Mouse (Mus musculus): Measurements from ENCODE around the gene Papss2. TPM values are rescaled to one million over a fixed set of nuclear protein-coding genes. Genes with fewer than 3 reads are reported as not detected.

The Papss2 gene
- total RNA-seq (2014; rRNA removed) (211 and 223 TPM in 2 replicates), polyA plus RNA-seq (2012; rRNA removed) (75.1 and 86.7 TPM in 2 replicates)

DNA sequence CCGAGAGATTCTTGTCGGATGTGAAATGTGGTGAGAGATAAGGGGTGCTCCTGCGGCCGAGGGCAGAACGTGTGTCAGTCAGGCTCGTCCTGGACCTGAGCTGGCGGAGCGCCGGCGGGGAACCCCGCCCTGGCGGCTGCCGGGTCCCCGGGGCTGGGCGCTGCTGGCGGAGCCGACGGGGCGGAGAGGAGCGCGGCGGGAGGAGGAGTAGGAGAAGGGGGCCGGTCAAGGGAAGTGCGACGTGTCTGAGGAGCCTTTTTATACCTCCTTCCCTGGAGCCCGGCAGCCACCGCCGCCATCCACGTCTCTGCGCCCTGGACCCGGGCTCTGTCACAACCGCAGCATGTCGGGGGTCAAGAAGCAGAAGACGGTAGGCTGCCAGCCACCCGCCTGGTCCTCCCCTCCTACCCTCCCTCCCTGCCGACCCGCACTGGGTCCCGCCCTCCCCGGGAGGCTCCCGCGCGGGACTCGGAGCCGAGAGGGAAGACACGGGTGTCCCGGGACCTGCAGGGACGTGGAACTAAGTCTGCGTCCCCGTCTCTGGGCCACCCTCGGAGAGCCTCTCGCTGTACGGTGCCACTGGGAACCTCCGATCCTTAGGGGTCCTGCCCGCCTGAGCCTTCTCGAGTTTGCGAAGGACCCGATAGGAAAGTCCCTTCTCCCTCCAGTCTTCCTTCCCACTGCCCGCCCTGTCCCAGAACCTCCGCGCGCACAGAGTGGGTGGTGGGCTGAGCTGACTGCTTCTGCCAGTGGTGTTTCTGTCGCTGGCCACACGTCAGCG lies at the start of gene Papss2:
Gene Papss2, plus strand, starts transcription at position 285 of the 781 bp plus-strand sequence.
- H3K4me1 ChIP-seq (ENCODE audit: control insufficient read depth, insufficient read depth, low read length): peaks cover 7% of the 10 kb centered on the region; the same call in 1 of the 2 replicates
- H3K27ac ChIP-seq (replicated peaks; ENCODE audit: insufficient read depth, low read depth, low read length): peak within 1 kb of the TSS; percentile 74
- H3K4me3 ChIP-seq (ENCODE audit: insufficient read depth, low read depth, low read length): peak within 1 kb of the TSS; percentile 96
- DNase-seq (ENCODE audit: extremely low read depth, low read depth, low spot score): peak; percentile 50
- WGBS: 1% methylated on average over 63 of the region's 64 CpGs
- H3K79me2 ChIP-seq (ENCODE audit: control insufficient read depth, insufficient read depth, low read length): peaks cover 5% of the 10 kb centered on the region; the same call in 1 of the 2 replicates
- H3K27me3 ChIP-seq (ENCODE audit: control insufficient read depth, insufficient read depth, low read length): no peaks in the 10 kb centered on the region
- peak within 1 kb of the TSS; percentile 95 for H3K9ac ChIP-seq (ENCODE audit: low read depth, low read length)
- TF ChIP-seq POLR2A (IDR thresholded peaks at IDR 0.05; ENCODE audit: extremely low read depth, insufficient read depth, low read length): 0 out of 2 replicates have a peak, but pooled peaks have one; percentile 37
- no peak for TF ChIP-seq CTCF (IDR thresholded peaks at IDR 0.05; ENCODE audit: low read depth, low read length)
- H3K36me3 ChIP-seq (ENCODE audit: control insufficient read depth, insufficient read depth, low read length): no peaks in the 10 kb centered on the region

- 23% methylated on average over 3 of the region's 3 CpGs for WGBS
- Histone ChIP-seq H3K79me2 (ENCODE audit: control insufficient read depth, insufficient read depth, low read length) (no peaks in the 10 kb centered on the region), H3K4me3 (ENCODE audit: insufficient read depth, low read depth, low read length) (no peak overlapping the region), H3K36me3 (ENCODE audit: control insufficient read depth, insufficient read depth, low read length) (no peaks in the 10 kb centered on the region), H3K27ac (replicated peaks; ENCODE audit: insufficient read depth, low read depth, low read length) (no peak overlapping the region; the same call in 1 of the 2 replicates), H3K4me1 (ENCODE audit: control insufficient read depth, insufficient read depth, low read length) (peaks cover 15% of the 10 kb centered on the region), H3K27me3 (ENCODE audit: control insufficient read depth, insufficient read depth, low read length) (no peaks in the 10 kb centered on the region), H3K9ac (ENCODE audit: low read depth, low read length) (peak overlapping the region; percentile 31)
- TF ChIP-seq CTCF (IDR thresholded peaks at IDR 0.05; ENCODE audit: low read depth, low read length) (no peak), POLR2A (IDR thresholded peaks at IDR 0.05; ENCODE audit: extremely low read depth, insufficient read depth, low read length) (no peak)
- DNase-seq (ENCODE audit: extremely low read depth, low read depth, low spot score): peak; percentile 82
Measured at GRCm38 (mm10) chr19:32547396-32547795, 48.2 kb upstream of the Papss2 start.

- WGBS: 89% methylated on average over 15 of the region's 15 CpGs
- H3K4me1 ChIP-seq (ENCODE audit: control insufficient read depth, insufficient read depth, low read length): peaks cover 12% of the 10 kb centered on the region
- no peaks in the 10 kb centered on the region for H3K36me3 ChIP-seq (ENCODE audit: control insufficient read depth, insufficient read depth, low read length)
- DNase-seq (ENCODE audit: extremely low read depth, low read depth, low spot score): no peak
- H3K79me2 ChIP-seq (ENCODE audit: control insufficient read depth, insufficient read depth, low read length): no peaks in the 10 kb centered on the region
- no peak overlapping the region for H3K9ac ChIP-seq (ENCODE audit: low read depth, low read length)
- no peak overlapping the region for H3K27ac ChIP-seq (replicated peaks; ENCODE audit: insufficient read depth, low read depth, low read length)
- TF ChIP-seq CTCF (IDR thresholded peaks at IDR 0.05; ENCODE audit: low read depth, low read length) (no peak), POLR2A (IDR thresholded peaks at IDR 0.05; ENCODE audit: extremely low read depth, insufficient read depth, low read length) (no peak)
- H3K27me3 ChIP-seq (ENCODE audit: control insufficient read depth, insufficient read depth, low read length): no peaks in the 10 kb centered on the region
- no peak overlapping the region for H3K4me3 ChIP-seq (ENCODE audit: insufficient read depth, low read depth, low read length)
Measured at GRCm38 (mm10) chr19:32548202-32548601, 47.4 kb upstream of the Papss2 start.

- peak; percentile 99 for DNase-seq (ENCODE audit: extremely low read depth, low read depth, low spot score)
- Histone ChIP-seq H3K36me3 (ENCODE audit: control insufficient read depth, insufficient read depth, low read length) (no peaks in the 10 kb centered on the region), H3K27me3 (ENCODE audit: control insufficient read depth, insufficient read depth, low read length) (no peaks in the 10 kb centered on the region), H3K27ac (replicated peaks; ENCODE audit: insufficient read depth, low read depth, low read length) (peak overlapping the region; percentile 81), H3K9ac (ENCODE audit: low read depth, low read length) (no peak overlapping the region), H3K79me2 (ENCODE audit: control insufficient read depth, insufficient read depth, low read length) (no peaks in the 10 kb centered on the region), H3K4me1 (ENCODE audit: control insufficient read depth, insufficient read depth, low read length) (peaks cover 12% of the 10 kb centered on the region), H3K4me3 (ENCODE audit: insufficient read depth, low read depth, low read length) (no peak overlapping the region)
- TF ChIP-seq POLR2A (IDR thresholded peaks at IDR 0.05; ENCODE audit: extremely low read depth, insufficient read depth, low read length): no peak
- TF ChIP-seq CTCF (IDR thresholded peaks at IDR 0.05; ENCODE audit: low read depth, low read length): no peak
- WGBS: 17% methylated on average over 5 of the region's 5 CpGs
Measured at GRCm38 (mm10) chr19:32550446-32550845, 45.1 kb upstream of the Papss2 start.

DNA sequence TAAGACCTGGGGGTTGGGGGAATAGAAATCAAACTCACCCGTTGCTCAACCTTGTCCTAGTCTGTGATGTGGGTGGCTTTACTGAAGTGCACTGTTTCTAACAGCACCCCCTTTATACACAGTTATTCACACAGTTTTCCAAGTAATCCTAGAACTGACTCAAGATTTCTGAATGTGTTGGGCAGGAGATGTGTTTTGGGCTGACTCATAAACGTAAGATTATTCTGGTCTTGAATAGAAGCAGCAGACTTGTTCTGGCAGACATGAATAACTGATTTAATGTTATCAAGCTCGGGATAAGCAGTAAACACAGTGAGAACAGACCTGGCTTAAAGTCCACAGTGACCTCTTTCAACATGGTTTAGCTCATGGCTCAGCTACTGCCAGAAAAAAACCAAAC lies 44.1 kb upstream of the Papss2 start:
- Histone ChIP-seq H3K9ac (ENCODE audit: low read depth, low read length) (no peak overlapping the region), H3K36me3 (ENCODE audit: control insufficient read depth, insufficient read depth, low read length) (no peaks in the 10 kb centered on the region), H3K4me3 (ENCODE audit: insufficient read depth, low read depth, low read length) (no peak overlapping the region), H3K27ac (replicated peaks; ENCODE audit: insufficient read depth, low read depth, low read length) (peak overlapping the region; percentile 63), H3K27me3 (ENCODE audit: control insufficient read depth, insufficient read depth, low read length) (no peaks in the 10 kb centered on the region), H3K79me2 (ENCODE audit: control insufficient read depth, insufficient read depth, low read length) (no peaks in the 10 kb centered on the region), H3K4me1 (ENCODE audit: control insufficient read depth, insufficient read depth, low read length) (peaks cover 12% of the 10 kb centered on the region)
- 10% methylated on average over 3 of the region's 3 CpGs for WGBS
- DNase-seq (ENCODE audit: extremely low read depth, low read depth, low spot score): peak; percentile 98
- TF ChIP-seq POLR2A (IDR thresholded peaks at IDR 0.05; ENCODE audit: extremely low read depth, insufficient read depth, low read length): no peak
- no peak for TF ChIP-seq CTCF (IDR thresholded peaks at IDR 0.05; ENCODE audit: low read depth, low read length)

- Histone ChIP-seq H3K4me3 (ENCODE audit: insufficient read depth, low read depth, low read length) (no peak overlapping the region), H3K4me1 (ENCODE audit: control insufficient read depth, insufficient read depth, low read length) (peaks cover 12% of the 10 kb centered on the region), H3K36me3 (ENCODE audit: control insufficient read depth, insufficient read depth, low read length) (no peaks in the 10 kb centered on the region), H3K79me2 (ENCODE audit: control insufficient read depth, insufficient read depth, low read length) (no peaks in the 10 kb centered on the region), H3K9ac (ENCODE audit: low read depth, low read length) (peak overlapping the region; percentile 25; the same call in 1 of the 2 replicates), H3K27ac (replicated peaks; ENCODE audit: insufficient read depth, low read depth, low read length) (peak overlapping the region; percentile 80), H3K27me3 (ENCODE audit: control insufficient read depth, insufficient read depth, low read length) (no peaks in the 10 kb centered on the region)
- TF ChIP-seq CTCF (IDR thresholded peaks at IDR 0.05; ENCODE audit: low read depth, low read length) (no peak), POLR2A (IDR thresholded peaks at IDR 0.05; ENCODE audit: extremely low read depth, insufficient read depth, low read length) (no peak)
- no peak for DNase-seq (ENCODE audit: extremely low read depth, low read depth, low spot score)
- 11% methylated on average over 1 of the region's 1 CpGs for WGBS
Measured at GRCm38 (mm10) chr19:32552106-32552505, 43.5 kb upstream of the Papss2 start.

Data from liver, adult 2 months (tissue).